19 mouse cellular contexts compared by ENCODE assay signal in the genomic region with DNA sequence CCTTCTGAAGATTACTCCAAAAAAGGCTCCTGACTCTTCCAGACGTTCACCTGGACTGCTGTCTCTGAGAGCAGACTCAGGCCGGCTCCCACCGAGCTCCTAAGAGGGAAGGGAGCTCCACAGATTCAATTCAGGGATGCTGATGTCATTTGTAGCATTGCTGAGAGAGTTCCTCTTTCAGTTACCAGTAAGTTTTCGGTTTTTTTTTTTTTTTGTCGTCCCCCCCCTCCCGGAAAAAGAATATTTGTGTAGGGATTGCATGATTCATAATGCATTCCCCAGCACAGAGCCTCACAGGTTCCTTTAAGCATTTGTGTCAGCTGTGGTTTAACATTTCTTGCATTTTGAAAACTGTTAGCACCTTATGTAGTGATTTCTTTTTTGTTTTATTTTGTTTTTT.
"Had no signal": no experiment of that assay in that cellular context is flagged by ENCODE, and none has a peak within 500 bp of the region (broad histone marks: within the 10 kb centered on the region; RNA-seq: fewer than 3 reads in every experiment).

No protein-coding gene starts in this region.

- H3K9me3 ChIP-seq: liver, embryonic 15.5 days; lung, embryonic 15.5 days; megakaryocyte, embryonic 14.5 days; midbrain, embryonic 13.5 days; midbrain, embryonic 15.5 days; neural tube, embryonic 12.5 days had no signal

- H3K4me1 ChIP-seq: midbrain, embryonic 13.5 days; midbrain, embryonic 15.5 days; neural tube, embryonic 12.5 days had no signal

- ATAC-seq: liver, postnatal 0 days; lung, postnatal 0 days; midbrain, embryonic 13.5 days; midbrain, embryonic 15.5 days had no signal

- H3K27ac ChIP-seq: liver, embryonic 15.5 days; lung, embryonic 15.5 days; midbrain, embryonic 13.5 days; midbrain, embryonic 15.5 days; neural tube, embryonic 12.5 days had no signal

- H3K4me2 ChIP-seq: liver, embryonic 15.5 days; lung, embryonic 15.5 days; midbrain, embryonic 11.5 days; midbrain, embryonic 13.5 days; midbrain, embryonic 15.5 days; neural tube, embryonic 12.5 days had no signal

- H3K4me3 ChIP-seq: liver, embryonic 15.5 days; lung, embryonic 15.5 days; megakaryocyte, embryonic 14.5 days; midbrain, embryonic 13.5 days; midbrain, embryonic 15.5 days; neural tube, embryonic 12.5 days had no signal

- H3K27me3 ChIP-seq: liver, embryonic 15.5 days; lung, embryonic 15.5 days; megakaryocyte, embryonic 14.5 days; midbrain, embryonic 13.5 days; midbrain, embryonic 15.5 days; neural tube, embryonic 12.5 days had no signal

- H3K36me3 ChIP-seq: liver, embryonic 15.5 days; lung, embryonic 15.5 days; midbrain, embryonic 13.5 days; midbrain, embryonic 15.5 days; neural tube, embryonic 12.5 days had no signal

- H3K9ac ChIP-seq: liver, embryonic 15.5 days; liver, postnatal 0 days; lung, embryonic 15.5 days; midbrain, embryonic 13.5 days; midbrain, embryonic 15.5 days; neural tube, embryonic 12.5 days had no signal

- DNase-seq: liver, postnatal 0 days; lung, adult 2 months; lung, postnatal 4 days; retina, postnatal 1 day; right cerebral cortex, adult 18-20 months; right cerebral cortex, postnatal 25 days; right cerebral cortex, postnatal 4 days; spleen, adult 18-20 months; thymus, adult 18-20 months; thymus, postnatal 14 days; thymus, postnatal 36 days had no signal
